Mouse (Mus musculus) heart, postnatal 36 days (tissue): ENCODE results near the gene Kidins220. TPM values are rescaled to one million over a fixed set of nuclear protein-coding genes. Genes with fewer than 3 reads are reported as not detected.

Source experiments
- DNase-seq, 2 experiments: peaks; one replicate each; pipeline ENCODE4 v3.0.0; 2021 to 2022
- intact Hi-C: fragments of 180-260 bp; cut with DNase I; formaldehyde crosslinking; loops from one replicate; pipeline ENCODE4 v1.15.1; 2025
- total RNA-seq, 2 experiments: library from RNA; stranded (reverse); gene quantifications; 2 replicates each; pipeline ENCODE4 v1.2.3; 2021

Gene Kidins220
- total RNA-seq, 2 experiments from 2014 or later = 74.1 to 77.0 TPM

GRCm38 (mm10) chr12:25100411-25101217 lies 125.9 kb downstream of the Kidins220 start:
- intact Hi-C loops = no loop called here
- DNase-seq = peak; percentile 63 to 70

GRCm38 (mm10) chr12:25101389-25101788 lies 126.7 kb downstream of the Kidins220 start:
- peak in 1 of 2 experiments; percentile 29 for DNase-seq
- intact Hi-C loops = no loop called here

GRCm38 (mm10) chr12:25103911-25104310 lies 129.2 kb downstream of the Kidins220 start:
- DNase-seq = no peak
- intact Hi-C loops = no loop called here

- intact Hi-C loops = no loop called here
- no peak for DNase-seq
Observed at GRCm38 (mm10) chr12:25104541-25104940, 129.8 kb downstream of the Kidins220 start.

GRCm38 (mm10) chr12:25108865-25109264 lies 134.1 kb downstream of the Kidins220 start:
- intact Hi-C loops = loop anchor here (5.0 kb wide), 1 partner anchor 203 kb away; no protein-coding TSS in a partner anchor
- no peak for DNase-seq

GRCm38 (mm10) chr12:25109971-25110681 lies 135.4 kb downstream of the Kidins220 start:
- intact Hi-C loops = loop anchor here (5.0 kb wide), 1 partner anchor 202 kb away; no protein-coding TSS in a partner anchor
- peak; percentile 35 to 36 for DNase-seq

GRCm38 (mm10) chr12:25110682-25111078 lies 136.0 kb downstream of the Kidins220 start:
- intact Hi-C loops = no loop called here

More at GRCm38 (mm10) chr12:25110682-25111078, 136.0 kb downstream of the Kidins220 start:
- DNase-seq = no peak

Other genes starting within 250 kb of the Kidins220 start
- gene Mboat2, start 144.0 kb upstream of the Kidins220 start, total RNA-seq = 10 to 100 TPM in 1 of 2 experiments, 1 to 10 TPM in 1; 9.7 to 11.0 TPM
- gene Id2, start 122.2 kb downstream of the Kidins220 start, total RNA-seq = 10 to 100 TPM; 13.0 TPM